Mouse (Mus musculus) brown adipose tissue, adult 24 weeks (tissue): ENCODE measurements around the gene Cd81. TPM values are rescaled to one million over a fixed set of nuclear protein-coding genes. Genes with fewer than 3 reads are reported as not detected.

ENCODE experiments used
- H3K27ac ChIP-seq: fragments of 200-500 bp; replicated peaks from 2 replicates; pipeline ENCODE4 v1.5.1; 2012; ENCODE audit warnings: low read depth, mild to moderate bottlenecking, low read length
- H3K4me1 ChIP-seq: fragments of 200-500 bp; 2 replicates; pipeline ENCODE4 v1.6.1; 2012; ENCODE audit warnings: low read length, mixed read lengths; ENCODE audit not compliant: control insufficient read depth, insufficient read depth, insufficient read length
- H3K4me3 ChIP-seq: fragments of 200-500 bp; 2 replicates; pipeline ENCODE4 v1.5.1; 2012; ENCODE audit warnings: low read depth, mild to moderate bottlenecking, low read length, moderate library complexity; ENCODE audit not compliant: insufficient read depth
- polyA plus RNA-seq: library from polyadenylated mRNA; stranded (reverse); fragments of >200 nt; gene quantifications from 2 replicates; pipeline ENCODE4 v1.2.4, GENCODE M21; 2012; ENCODE audit not compliant: missing spikeins, insufficient read depth, insufficient read length

Gene Cd81
- polyA plus RNA-seq, 1 experiment: 289 TPM

GRCm38 (mm10) chr7:143034519-143035450 lies 17.8 kb upstream of the Cd81 start:
- H3K4me1 ChIP-seq: peaks cover 2% of the 10 kb centered on the region; the same call in 1 of the 2 replicates
- H3K4me3 ChIP-seq: no peak overlapping the region
- no peak overlapping the region for H3K27ac ChIP-seq

GRCm38 (mm10) chr7:143036787-143037186 lies 15.8 kb upstream of the Cd81 start:
- Histone ChIP-seq H3K4me1 (peaks cover 21% of the 10 kb centered on the region), H3K4me3 (no peak overlapping the region), H3K27ac (0 out of 2 replicates have a peak overlapping the region, but pooled peaks have one; percentile 14)

- Histone ChIP-seq H3K4me3 (no peak overlapping the region), H3K27ac (0 out of 2 replicates have a peak overlapping the region, but pooled peaks have one; percentile 14)
These were observed 15.2 kb upstream of the Cd81 start for GRCm38 (mm10) chr7:143037306-143037705.

GRCm38 (mm10) chr7:143038174-143038931 lies 14.2 kb upstream of the Cd81 start:
- Histone ChIP-seq H3K27ac (peak overlapping the region; percentile 63; the same call in 1 of the 2 replicates), H3K4me1 (peaks cover 33% of the 10 kb centered on the region), H3K4me3 (no peak overlapping the region)

More at GRCm38 (mm10) chr7:143037306-143037705, 15.2 kb upstream of the Cd81 start:
- H3K4me1 ChIP-seq: peaks cover 24% of the 10 kb centered on the region

- H3K4me1 ChIP-seq: peaks cover 31% of the 10 kb centered on the region
- H3K4me3 ChIP-seq: no peak overlapping the region
- peak overlapping the region; percentile 94 for H3K27ac ChIP-seq
These were observed 12.0 kb upstream of the Cd81 start for GRCm38 (mm10) chr7:143040561-143040960.

- H3K27ac ChIP-seq: peak overlapping the region; percentile 94
- H3K4me3 ChIP-seq: no peak overlapping the region
- peaks cover 31% of the 10 kb centered on the region for H3K4me1 ChIP-seq
These were observed 11.3 kb upstream of the Cd81 start for GRCm38 (mm10) chr7:143041138-143041822.

- Histone ChIP-seq H3K4me1 (peaks cover 36% of the 10 kb centered on the region), H3K4me3 (no peak overlapping the region), H3K27ac (peak overlapping the region; percentile 94)
These were observed 10.4 kb upstream of the Cd81 start for GRCm38 (mm10) chr7:143042089-143042488.

GRCm38 (mm10) chr7:143042897-143043300 lies 9.6 kb upstream of the Cd81 start:
- Histone ChIP-seq H3K4me1 (peaks cover 36% of the 10 kb centered on the region), H3K4me3 (no peak overlapping the region), H3K27ac (peak overlapping the region; percentile 78)

GRCm38 (mm10) chr7:143044049-143044825 lies 8.3 kb upstream of the Cd81 start:
- Histone ChIP-seq H3K4me3 (no peak overlapping the region), H3K4me1 (peaks cover 36% of the 10 kb centered on the region), H3K27ac (no peak overlapping the region)

- H3K4me1 ChIP-seq: peaks cover 41% of the 10 kb centered on the region
- H3K4me3 ChIP-seq: no peak overlapping the region
- no peak overlapping the region for H3K27ac ChIP-seq
These were observed 7.7 kb upstream of the Cd81 start for GRCm38 (mm10) chr7:143044826-143045206.

GRCm38 (mm10) chr7:143046358-143046757 lies 6.2 kb upstream of the Cd81 start:
- peaks cover 33% of the 10 kb centered on the region for H3K4me1 ChIP-seq
- H3K27ac ChIP-seq: no peak overlapping the region
- no peak overlapping the region for H3K4me3 ChIP-seq

GRCm38 (mm10) chr7:143049331-143049730 lies 3.2 kb upstream of the Cd81 start:
- Histone ChIP-seq H3K4me1 (peaks cover 22% of the 10 kb centered on the region; the same call in 1 of the 2 replicates), H3K27ac (peak overlapping the region; percentile 58), H3K4me3 (no peak overlapping the region)

GRCm38 (mm10) chr7:143049841-143050816 lies 2.4 kb upstream of the Cd81 start:
- Histone ChIP-seq H3K4me3 (no peak overlapping the region), H3K4me1 (peaks cover 26% of the 10 kb centered on the region; the same call in 1 of the 2 replicates), H3K27ac (peak overlapping the region; percentile 78)
